Comparison of ENCODE assay signal across 9 mouse cellular contexts in the genomic region with DNA sequence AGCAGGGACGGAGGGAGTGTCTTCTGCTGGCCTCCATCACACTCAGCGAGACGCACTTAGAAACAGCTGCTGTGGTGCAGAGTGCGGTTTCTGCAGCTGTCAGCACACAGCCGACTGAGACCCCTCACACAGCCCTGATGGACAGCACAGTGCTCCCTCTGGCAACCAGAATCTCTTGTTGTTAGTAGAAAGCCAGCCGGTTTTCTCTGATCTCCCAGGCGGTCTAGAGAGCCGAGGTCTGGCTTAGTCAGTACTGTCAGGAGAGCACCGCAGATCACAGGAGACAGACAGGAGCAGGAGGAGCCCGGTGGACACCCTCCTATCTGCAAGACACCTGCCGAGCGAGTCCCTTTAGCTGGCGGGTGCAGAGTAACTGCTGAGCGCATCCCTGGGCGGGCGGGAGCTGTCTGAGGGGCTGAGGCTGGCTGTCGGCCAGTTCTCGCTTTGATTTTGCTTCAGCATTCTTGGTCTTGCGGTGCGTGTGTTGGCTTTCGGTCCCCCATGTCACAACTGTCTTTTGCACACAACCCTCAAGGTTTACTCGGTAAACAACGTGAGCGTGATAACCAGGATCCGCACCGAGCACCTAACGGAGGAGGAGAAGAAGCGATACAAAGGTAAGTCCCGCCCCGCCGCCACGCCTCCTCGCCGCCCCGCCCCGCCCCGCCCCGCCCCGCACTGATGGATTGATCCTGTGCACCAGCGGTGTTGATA. TPM values are rescaled to one million over a fixed set of nuclear protein-coding genes. Genes with fewer than 3 reads are reported as not detected.
DNase-seq lines count a peak whose midpoint lies in the region; ATAC-seq and TF ChIP-seq lines count a peak whose summit lies in the region.
"Had no signal": no experiment of that assay in that cellular context is flagged by ENCODE, and none has a peak within 500 bp of the region (broad histone marks: within the 10 kb centered on the region; RNA-seq: fewer than 3 reads in every experiment).

No protein-coding gene starts in this region.

- H3K4me2 ChIP-seq in kidney, postnatal 0 days (ENCODE audit: low read length) = peak overlapping the region; percentile 58
- H3K4me2 ChIP-seq in hindbrain, embryonic 11.5 days (replicated peaks; ENCODE audit: low read depth, low read length) = peak overlapping the region; percentile 68

- H3K9me3 ChIP-seq in kidney, postnatal 0 days (replicated peaks; ENCODE audit: low read length) = no peaks in the 10 kb centered on the region
- H3K9me3 ChIP-seq in hindbrain, embryonic 11.5 days (ENCODE audit: control insufficient read depth, low read length) = no peaks in the 10 kb centered on the region
- H3K9me3 ChIP-seq: megakaryocyte, embryonic 14.5 days had no signal

- no peak for ATAC-seq in kidney, postnatal 0 days (replicated peaks; ENCODE audit: low FRiP score, low read depth)
- peak; percentile 45 for ATAC-seq in hindbrain, embryonic 11.5 days (ENCODE audit: low FRiP score)
- no peak for ATAC-seq in CD4-positive, CD25-positive, alpha-beta regulatory T cell, adult 4 months
- no peak for ATAC-seq in granulocyte monocyte progenitor cell, adult 5-6 weeks (replicated peaks; ENCODE audit: poor library complexity, severe bottlenecking)

- H3K9ac ChIP-seq in kidney, postnatal 0 days (ENCODE audit: low read depth, low read length) = peak overlapping the region; percentile 37; the same call in 1 of the 2 replicates
- peak overlapping the region; percentile 50 for H3K9ac ChIP-seq in hindbrain, embryonic 11.5 days (ENCODE audit: low read depth, low read length)

- no peaks in the 10 kb centered on the region for H3K27me3 ChIP-seq in kidney, postnatal 0 days (ENCODE audit: insufficient read depth, low read length)
- H3K27me3 ChIP-seq in hindbrain, embryonic 11.5 days (ENCODE audit: control insufficient read depth, insufficient read depth, low read length) = no peaks in the 10 kb centered on the region
- H3K27me3 ChIP-seq: megakaryocyte, embryonic 14.5 days had no signal

- DNase-seq in kidney, postnatal 0 days (ENCODE audit: low spot score) = peak; percentile 39
- DNase-seq in kidney, adult 8-10 months = no peak
- DNase-seq in cerebellum, adult 9-10 months = peak; percentile 64
- DNase-seq in hindbrain, embryonic 11.5 days (ENCODE audit: low spot score) = peak; percentile 54
- DNase-seq in mesoderm, embryonic 11.5 days (ENCODE audit: low read depth, low spot score) = peak; percentile 58
- DNase-seq in adrenal gland, postnatal 4 days (ENCODE audit: low spot score in 2 of 2) = no peak

- peaks cover 41% of the 10 kb centered on the region for H3K36me3 ChIP-seq in kidney, postnatal 0 days (ENCODE audit: insufficient read depth, low read length)
- peaks cover 8% of the 10 kb centered on the region; the same call in 1 of the 2 replicates for H3K36me3 ChIP-seq in hindbrain, embryonic 11.5 days (ENCODE audit: control insufficient read depth, insufficient read depth, low read length)

- 12% methylated on average over 40 of the region's 40 CpGs for WGBS in kidney, postnatal 0 days
- 5% methylated on average over 40 of the region's 40 CpGs for WGBS in hindbrain, embryonic 11.5 days

- H3K4me3 ChIP-seq in kidney, postnatal 0 days (replicated peaks; ENCODE audit: low read depth, low read length) = peak overlapping the region; percentile 33
- H3K4me3 ChIP-seq in hindbrain, embryonic 11.5 days (ENCODE audit: low read depth, low read length) = peak overlapping the region; percentile 24
- H3K4me3 ChIP-seq: megakaryocyte, embryonic 14.5 days had no signal

- peaks cover 3% of the 10 kb centered on the region; the same call in 1 of the 2 replicates for H3K4me1 ChIP-seq in kidney, postnatal 0 days (replicated peaks; ENCODE audit: insufficient read depth, low read length)
- H3K4me1 ChIP-seq in hindbrain, embryonic 11.5 days (replicated peaks; ENCODE audit: control insufficient read depth, insufficient read depth, low read length) = 0 out of 2 replicates have a peak, but pooled peaks cover 4% of the 10 kb centered on the region

- TF ChIP-seq CTCF in kidney, postnatal 0 days (IDR thresholded peaks at IDR 0.05; ENCODE audit: low read depth) = no peak

- H3K27ac ChIP-seq in kidney, postnatal 0 days = no peak overlapping the region
- H3K27ac ChIP-seq in hindbrain, embryonic 11.5 days (ENCODE audit: low read depth, low read length) = peak overlapping the region; percentile 68

RNA-seq across cellular contexts. Expression of a gene that starts 21.1 kb away (rescaled TPM):
- 25.8 and 27.8 TPM in 2 replicates for polyA plus RNA-seq in kidney, postnatal 0 days (2015; fragmentation: Nextera tagmentation; extraction: Ambion mirVana)
- polyA plus RNA-seq in hindbrain, embryonic 11.5 days (2014; fragmentation: Nextera tagmentation; extraction: Ambion mirVana) = 36.3 and 42.2 TPM in 2 replicates
- 100 to 1,000 TPM; 147 to 207 TPM for polyA plus RNA-seq in CD4-positive, CD25-positive, alpha-beta regulatory T cell, adult 4 months (2017; shearing (Covaris generic))
- total RNA-seq in adrenal gland, postnatal 4 days (2021) = 10 to 100 TPM; 56.2 to 59.5 TPM
- 113 and 128 TPM in 2 replicates for total RNA-seq in granulocyte monocyte progenitor cell, adult 5-6 weeks (2014; fragmentation: Nextera tagmentation)
- 77.9 and 117 TPM in 2 replicates for total RNA-seq in granulocyte monocyte progenitor cell, adult 5-6 weeks (2017)

RNA-seq across cellular contexts. Expression of a gene that starts 22.0 kb away (rescaled TPM):
- 45.6 and 49.2 TPM in 2 replicates for polyA plus RNA-seq in kidney, postnatal 0 days (2015; fragmentation: Nextera tagmentation; extraction: Ambion mirVana)
- 71.0 and 71.7 TPM in 2 replicates for polyA plus RNA-seq in hindbrain, embryonic 11.5 days (2014; fragmentation: Nextera tagmentation; extraction: Ambion mirVana)
- 10 to 100 TPM; 13.9 to 23.3 TPM for polyA plus RNA-seq in CD4-positive, CD25-positive, alpha-beta regulatory T cell, adult 4 months (2017; shearing (Covaris generic))
- 100 to 1,000 TPM; 105 to 111 TPM for total RNA-seq in adrenal gland, postnatal 4 days (2021)
- total RNA-seq in granulocyte monocyte progenitor cell, adult 5-6 weeks (2014; fragmentation: Nextera tagmentation) = 271 and 278 TPM in 2 replicates
- 310 and 331 TPM in 2 replicates for total RNA-seq in granulocyte monocyte progenitor cell, adult 5-6 weeks (2017)

RNA-seq across cellular contexts. Expression of a gene that starts 26.8 kb away (rescaled TPM):
- 160 and 189 TPM in 2 replicates for polyA plus RNA-seq in kidney, postnatal 0 days (2015; fragmentation: Nextera tagmentation; extraction: Ambion mirVana)
- 163 and 167 TPM in 2 replicates for polyA plus RNA-seq in hindbrain, embryonic 11.5 days (2014; fragmentation: Nextera tagmentation; extraction: Ambion mirVana)
- 10 to 100 TPM; 51.9 to 57.3 TPM for polyA plus RNA-seq in CD4-positive, CD25-positive, alpha-beta regulatory T cell, adult 4 months (2017; shearing (Covaris generic))
- total RNA-seq in adrenal gland, postnatal 4 days (2021) = 10 to 100 TPM; 88.4 to 91.9 TPM
- 44.4 and 76.8 TPM in 2 replicates for total RNA-seq in granulocyte monocyte progenitor cell, adult 5-6 weeks (2014; fragmentation: Nextera tagmentation)
- 44.0 and 57.4 TPM in 2 replicates for total RNA-seq in granulocyte monocyte progenitor cell, adult 5-6 weeks (2017)

RNA-seq across cellular contexts. Expression of a gene that starts 57.0 kb away (rescaled TPM):
- not detected in 2 replicates for polyA plus RNA-seq in kidney, postnatal 0 days (2015; fragmentation: Nextera tagmentation; extraction: Ambion mirVana)
- not detected in 2 replicates for polyA plus RNA-seq in hindbrain, embryonic 11.5 days (2014; fragmentation: Nextera tagmentation; extraction: Ambion mirVana)
- not detected for polyA plus RNA-seq in CD4-positive, CD25-positive, alpha-beta regulatory T cell, adult 4 months (2017; shearing (Covaris generic))
- total RNA-seq in adrenal gland, postnatal 4 days (2021) = not detected
- total RNA-seq in granulocyte monocyte progenitor cell, adult 5-6 weeks (2014; fragmentation: Nextera tagmentation) = 1.6 TPM in 1 of 2 replicates, not detected in the other
- total RNA-seq in granulocyte monocyte progenitor cell, adult 5-6 weeks (2017) = not detected in 2 replicates

Comparison
In these comparisons a context has a peak if more than half of its experiments do, and no peak if none do; other contexts are left out.
1. DNase-seq: peak in kidney, postnatal 0 days (single experiment), cerebellum, adult 9-10 months (single experiment), hindbrain, embryonic 11.5 days (single experiment) and mesoderm, embryonic 11.5 days (single experiment); none in kidney, adult 8-10 months (0 of 2) and adrenal gland, postnatal 4 days (0 of 2).